Mouse (Mus musculus): ENCODE data around the gene Ikzf2.

Gene Ikzf2

DNA sequence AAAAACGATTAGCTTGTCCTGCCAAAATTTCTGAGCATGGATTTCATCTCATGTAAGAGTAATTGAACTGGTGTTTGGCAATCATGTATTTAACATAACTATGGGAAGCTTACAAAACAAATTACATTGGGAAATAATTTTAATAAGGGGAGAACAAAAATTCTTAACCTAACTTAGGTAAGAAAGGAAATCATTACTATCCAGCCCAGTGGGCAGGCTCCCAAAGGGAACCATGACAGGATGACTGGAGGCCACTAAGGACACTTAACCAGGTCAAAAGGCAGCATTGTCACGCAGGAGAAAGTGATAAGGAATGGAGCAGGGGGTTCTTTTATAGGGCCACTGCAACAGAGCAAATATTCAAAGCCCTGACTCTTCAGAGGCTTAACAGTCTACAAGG lies 101.5 kb downstream of the Ikzf2 start:
- no peak for DNase-seq

DNA sequence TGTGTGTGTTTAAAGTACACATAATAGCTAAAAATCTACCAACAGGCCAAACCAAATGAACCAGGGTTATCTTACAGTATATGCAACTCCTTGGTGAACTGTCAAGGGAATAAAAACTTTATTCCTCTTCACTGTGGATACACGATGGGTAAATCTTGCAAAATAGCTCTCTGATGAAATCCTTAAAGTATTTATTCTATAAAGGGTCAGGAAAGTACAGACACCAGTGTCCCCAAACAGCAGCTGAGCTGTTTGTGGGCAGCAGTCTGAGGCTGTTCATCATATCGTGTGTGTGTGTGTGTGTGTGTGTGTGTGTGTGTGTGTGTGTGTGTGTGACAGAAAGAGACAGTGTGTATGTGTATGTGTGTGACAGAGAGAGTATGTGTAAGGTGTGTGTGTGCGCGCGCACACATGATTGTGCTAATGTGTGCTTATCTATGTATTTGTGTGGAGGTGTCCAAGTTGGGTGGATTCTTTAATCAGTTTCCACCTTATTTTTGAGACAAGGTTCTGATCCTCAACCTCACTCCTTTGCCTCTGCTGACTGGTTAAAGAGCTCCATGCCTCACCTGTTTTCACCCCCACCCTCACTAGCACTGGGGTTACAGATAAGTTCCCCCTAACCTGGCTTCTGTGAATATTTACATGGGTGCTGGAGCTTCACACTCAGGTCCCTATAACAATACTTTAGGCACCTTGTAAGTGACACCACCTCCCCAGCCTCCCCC lies 102.9 kb downstream of the Ikzf2 start:
- no peak for DNase-seq

DNA sequence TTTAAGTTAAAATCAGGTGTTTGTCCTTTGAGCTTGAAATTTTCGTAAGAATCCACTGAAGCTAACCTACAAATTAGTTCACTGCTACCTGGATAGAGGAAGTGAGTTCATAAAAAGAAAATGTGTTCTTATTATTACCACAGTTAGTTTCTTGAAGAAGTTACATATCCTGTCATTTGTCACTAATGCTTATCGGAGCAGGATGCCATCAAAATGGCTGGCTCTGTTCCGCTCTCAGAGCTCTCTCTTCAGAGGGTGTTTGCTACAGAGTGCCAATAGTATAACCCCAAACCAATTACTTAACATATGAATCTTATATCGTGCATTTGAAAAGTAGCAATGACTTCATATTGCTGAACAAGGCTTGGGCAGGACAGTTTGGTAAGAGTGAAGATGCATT lies 108.1 kb downstream of the Ikzf2 start:
- DNase-seq: no peak

DNA sequence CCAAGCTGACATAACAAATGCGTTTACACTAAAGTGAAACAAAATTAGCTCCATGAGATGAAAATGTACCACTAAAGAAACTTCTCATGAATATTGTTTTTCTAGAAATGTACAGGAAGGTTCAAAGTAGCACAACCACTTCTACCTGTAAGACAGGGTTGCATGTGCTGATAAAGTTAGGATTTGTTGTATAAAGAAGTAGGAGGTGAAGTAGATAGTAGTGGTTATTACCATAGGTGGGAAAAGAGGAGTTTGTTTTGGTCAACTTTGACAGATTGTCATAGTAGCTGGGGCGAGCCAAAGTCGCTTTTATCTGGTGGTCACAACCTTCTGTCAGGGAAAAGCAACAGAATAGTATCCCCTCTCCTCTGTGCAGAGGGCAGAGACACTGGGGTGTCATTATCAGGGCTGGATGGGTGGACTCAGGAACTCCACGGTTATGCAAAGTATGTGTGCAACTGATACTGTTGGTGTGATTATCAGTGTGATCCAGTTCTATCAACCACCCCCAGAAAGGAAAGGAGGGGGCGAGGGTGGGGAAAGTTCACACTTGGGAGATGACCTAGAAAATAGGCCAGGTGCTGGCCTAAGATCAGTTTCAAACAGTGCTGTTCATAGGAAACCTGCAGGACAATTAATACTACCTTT lies 127.5 kb downstream of the Ikzf2 start:
- no peak for DNase-seq

DNA sequence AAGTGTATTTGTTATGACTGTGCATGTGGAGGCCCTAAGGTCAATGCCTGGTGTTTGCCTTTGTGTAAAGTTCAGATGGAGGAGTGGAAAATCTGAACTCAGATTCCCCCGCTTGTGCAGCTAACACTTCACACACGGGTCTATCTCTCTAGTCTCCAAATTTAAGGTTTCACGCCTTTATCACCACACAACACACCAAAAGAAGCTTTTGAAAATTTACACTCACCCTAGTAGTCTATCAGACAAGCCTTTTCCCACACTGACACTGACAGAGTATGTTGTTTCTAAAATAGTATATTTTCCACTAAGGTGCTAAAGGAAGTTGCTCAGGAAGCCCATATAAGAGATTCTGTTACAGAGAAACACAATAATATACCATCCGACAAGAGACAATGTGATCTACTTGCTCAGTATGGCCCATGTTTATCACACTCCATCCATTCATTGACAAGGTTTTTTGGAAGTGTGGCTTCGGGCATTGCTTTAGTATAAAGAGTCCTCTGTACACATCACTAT lies 131.4 kb downstream of the Ikzf2 start:
- no peak for DNase-seq

DNA sequence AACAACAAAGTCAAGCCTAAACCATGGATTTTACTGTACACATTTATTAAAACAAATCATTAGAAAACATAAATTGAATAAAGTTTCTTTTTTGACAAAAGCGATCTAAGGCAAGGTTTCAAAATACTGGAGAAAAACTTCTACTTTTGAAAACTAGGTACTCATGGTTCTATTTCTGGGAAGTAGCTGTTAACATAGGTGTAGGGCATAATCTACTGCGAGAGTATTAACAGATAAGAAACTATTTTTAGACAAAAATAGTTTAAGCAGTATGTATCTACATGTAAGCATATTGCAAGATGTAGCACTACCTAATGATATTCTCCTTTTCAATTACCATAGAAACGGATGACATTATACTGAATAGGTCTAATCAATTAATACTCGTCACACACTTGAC lies 137.1 kb downstream of the Ikzf2 start:
- no peak for DNase-seq

DNA sequence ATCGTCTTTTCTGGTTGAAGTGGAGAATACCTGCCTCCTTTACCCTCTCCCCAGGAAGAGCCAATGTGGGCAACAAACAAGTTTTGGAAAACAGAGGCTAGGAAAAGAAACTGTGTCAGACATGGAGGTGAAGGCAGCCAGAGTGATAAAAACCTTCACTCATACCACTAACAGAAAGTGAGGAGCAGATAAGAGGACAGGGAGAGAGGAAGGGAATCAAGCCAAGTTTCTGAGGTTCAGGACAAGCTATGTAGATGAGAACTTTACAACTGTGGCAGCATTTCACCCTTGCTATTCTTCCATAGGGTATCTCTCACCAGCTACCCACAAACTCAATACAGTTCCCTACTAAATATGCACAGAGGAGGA lies 141.2 kb downstream of the Ikzf2 start:
- DNase-seq: no peak

DNA sequence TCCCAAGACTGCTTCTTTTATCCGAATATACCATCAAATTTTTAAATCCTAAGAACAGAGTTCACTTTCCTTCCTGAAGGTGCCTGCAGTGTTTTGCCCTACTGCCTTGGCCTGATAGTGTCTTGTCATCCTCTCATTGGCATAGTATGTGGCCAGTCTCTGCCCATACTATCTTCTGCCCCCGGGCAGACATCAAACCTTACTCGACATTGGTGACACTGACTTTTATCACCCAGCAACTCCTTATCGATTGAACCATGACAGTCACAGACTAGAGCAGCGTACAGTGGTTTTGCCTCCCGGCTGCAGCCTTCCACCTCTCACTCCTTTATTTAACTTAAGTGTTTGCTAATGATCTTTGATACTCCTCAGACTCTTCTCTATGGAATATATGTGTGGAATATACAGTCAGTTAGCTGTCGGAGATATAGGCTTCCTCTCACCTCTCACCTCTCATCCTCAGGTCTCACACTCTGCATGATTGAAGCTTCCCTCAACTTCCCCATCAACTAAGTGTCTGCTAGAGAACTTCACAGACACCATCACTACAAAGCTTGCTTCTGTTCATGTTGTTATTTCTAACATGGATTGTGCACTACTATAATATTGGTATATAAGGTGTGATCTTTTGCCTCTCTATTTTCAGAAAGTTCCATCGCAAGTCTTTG lies 141.7 kb downstream of the Ikzf2 start:
- DNase-seq: no peak

DNA sequence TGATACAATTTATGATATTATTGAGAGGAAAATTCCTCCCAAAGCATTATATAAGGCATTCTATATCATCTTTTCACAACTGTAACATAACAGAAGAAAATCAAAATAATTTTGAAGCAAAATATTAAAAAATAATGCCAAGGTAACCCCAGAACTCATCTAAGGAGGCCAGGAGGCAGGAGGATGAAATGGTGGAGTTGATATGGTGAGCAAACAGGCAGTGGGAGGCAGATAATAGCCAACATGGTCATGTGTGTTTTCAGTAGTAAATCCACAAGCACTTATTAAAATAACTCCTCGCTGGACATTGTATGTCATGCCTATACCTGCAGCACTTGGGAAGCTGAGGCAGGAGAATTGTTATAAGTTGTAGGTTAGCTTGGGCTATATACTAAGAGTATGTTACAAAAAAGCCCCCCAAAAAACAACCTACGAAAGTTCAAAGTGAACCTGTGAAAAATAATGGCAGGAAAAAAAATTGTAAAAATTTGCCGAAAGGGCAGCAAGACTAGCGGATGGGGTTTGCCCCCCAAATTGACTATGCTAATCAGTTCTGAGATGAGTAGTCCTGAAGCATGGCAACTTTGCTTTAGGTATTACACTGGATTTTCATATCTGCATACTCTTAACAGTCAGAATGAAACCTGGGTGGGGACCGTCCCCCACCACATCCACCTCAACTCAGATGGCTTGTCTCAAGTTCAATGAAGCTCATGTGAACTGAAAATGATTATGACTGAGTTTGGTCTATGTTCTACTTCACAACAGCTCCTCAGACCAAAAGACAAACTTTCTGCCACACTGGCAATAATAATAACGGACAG lies 143.1 kb downstream of the Ikzf2 start:
- DNase-seq: no peak

DNA sequence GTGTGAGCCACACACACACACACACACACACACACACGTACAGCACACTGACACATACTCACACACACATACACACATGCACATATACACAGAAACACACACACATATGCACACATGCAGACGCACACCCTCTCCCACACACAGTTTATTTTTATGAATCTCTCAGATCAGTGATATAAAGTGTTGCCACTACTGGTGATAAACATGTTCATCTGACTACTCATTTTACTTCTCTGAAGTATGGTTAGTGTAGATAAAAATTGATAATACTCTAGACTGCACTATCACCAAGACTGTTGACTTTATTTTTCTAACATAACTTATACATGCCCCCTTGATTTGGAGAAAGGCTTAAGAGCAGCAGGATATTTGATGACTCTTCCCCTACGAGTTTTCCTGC lies 144.5 kb downstream of the Ikzf2 start:
- no peak for DNase-seq

DNA sequence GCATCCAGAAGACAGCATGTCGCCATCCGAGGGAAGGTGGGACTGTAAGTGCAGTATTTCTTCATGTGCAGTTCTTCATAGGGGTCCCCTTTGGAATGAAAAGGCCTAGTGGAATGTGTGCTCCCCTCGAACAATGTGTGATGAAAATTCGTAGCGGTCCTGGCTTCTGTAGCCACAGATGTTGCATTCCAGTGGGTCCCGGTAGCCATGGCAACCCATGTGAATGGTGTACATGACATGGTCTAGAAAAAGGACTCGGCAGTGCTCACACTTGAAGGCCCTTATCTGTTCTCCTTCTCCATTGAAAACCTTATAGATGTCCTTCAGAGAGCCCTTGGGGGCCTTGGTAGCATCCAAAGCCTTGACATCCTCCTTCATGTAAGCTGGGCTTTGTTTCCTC lies 148.4 kb downstream of the Ikzf2 start:
- DNase-seq: no peak

DNA sequence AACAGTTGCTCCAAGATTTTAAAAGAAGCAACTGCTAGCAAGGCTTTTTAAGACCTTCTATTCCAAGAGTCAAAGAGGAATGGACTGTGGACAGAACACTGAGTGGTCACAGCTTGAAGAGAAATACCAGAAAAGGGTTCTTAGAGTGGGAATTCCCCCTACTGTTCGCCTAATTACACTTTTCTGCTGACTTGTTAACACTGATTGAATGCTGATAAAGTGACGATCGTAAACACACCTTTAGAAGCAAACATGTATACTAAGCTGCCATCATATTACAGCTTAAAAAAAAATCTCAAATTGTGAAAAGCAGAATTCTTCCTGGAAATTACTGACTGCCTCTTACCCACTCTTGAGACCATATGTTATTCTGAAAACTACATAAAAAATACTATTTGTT lies 149.4 kb downstream of the Ikzf2 start:
- DNase-seq: no peak

DNA sequence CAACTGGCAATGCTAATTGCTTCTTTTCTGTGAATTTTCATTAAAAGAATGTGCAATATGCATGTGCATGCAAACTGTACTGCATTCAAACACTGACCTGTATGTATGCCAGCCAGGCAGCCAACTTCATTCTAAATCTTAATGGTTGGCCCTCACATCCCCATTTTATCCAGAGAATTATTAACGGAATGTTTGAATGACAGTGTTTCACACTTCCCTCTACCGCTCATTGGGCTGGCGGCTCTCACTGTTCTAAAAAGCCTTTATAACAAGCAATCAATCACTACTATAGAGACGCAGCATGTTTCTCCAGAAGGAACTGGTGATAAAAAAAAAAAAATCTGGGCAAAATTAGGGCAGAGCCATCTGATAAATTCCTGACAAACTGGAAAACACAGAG lies 151.5 kb downstream of the Ikzf2 start:
- DNase-seq: no peak

DNA sequence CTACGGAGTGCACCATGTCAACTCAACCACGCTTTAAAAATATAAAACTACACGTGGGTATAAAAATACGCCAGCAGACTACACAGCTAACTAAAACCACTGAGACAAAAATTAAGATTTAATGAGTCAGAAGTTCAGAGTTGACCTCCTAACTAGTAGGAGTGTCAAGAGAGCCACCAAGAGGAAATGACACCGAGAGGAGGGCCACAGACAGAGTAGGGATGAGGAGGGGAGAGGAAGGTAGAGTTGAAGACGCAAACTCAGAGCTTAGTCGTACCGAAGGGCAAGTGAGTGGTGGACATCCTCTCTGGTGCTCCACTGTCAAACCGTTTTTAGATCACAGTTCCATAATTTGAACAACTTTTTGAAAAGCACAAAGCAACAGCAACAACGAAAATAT lies 154.0 kb downstream of the Ikzf2 start:
- no peak for DNase-seq

DNA sequence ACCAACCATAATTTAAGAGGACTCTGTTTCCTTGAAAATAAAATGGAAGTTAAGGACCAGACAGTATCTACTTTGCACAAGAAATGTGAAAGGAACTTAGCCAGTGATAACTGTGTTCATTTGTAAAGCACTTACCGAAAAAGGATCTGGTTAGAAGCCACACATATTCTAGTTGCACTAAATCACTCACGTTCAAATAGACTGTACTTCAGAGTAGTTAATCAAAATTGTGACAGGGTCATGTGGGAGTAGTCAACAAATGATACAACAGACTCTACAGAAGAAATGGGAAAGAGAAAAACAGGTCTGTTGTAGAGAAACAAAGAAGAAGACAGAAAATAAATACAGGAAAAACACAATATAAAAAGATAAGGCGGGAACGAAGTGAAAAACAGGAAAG lies 158.3 kb downstream of the Ikzf2 start:
- no peak for DNase-seq

DNA sequence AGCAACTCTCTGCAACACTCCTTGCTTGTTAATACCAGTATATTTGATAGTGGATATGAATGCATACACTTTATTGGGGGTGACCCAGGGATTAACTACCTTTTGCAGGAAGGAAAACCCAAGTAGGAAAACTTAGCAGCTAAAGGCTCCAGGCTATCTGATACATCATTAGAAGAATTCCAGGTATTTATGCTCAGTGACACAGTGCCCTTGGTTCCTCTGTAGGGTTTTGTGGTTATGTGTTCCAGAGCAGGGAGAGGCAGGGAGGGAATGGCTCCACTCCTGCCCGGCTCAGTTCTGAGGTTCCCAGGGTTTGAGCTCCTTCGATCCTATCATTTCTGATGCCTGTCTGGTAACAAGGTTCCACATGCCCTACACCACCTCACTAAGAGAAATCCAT lies 165.4 kb downstream of the Ikzf2 start:
- DNase-seq: no peak

DNA sequence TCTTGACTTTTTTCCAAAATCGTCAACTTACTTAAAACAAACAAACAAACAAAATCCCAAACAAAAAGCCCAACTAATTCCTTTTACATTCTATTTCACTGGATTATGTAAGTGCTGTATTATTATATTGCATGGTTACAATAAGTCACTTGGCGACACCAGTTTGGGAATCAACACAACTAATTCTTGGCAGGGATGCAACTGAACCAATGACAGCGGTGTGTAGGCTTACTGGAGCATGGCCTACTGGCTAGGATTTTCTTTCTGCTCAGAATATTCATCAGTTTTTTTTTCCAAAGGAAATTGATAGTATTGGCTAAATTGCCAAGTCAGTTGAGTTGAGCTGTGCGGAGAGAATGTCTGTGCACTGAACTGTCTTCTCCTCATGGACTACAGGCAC lies 167.7 kb downstream of the Ikzf2 start:
- DNase-seq: no peak

DNA sequence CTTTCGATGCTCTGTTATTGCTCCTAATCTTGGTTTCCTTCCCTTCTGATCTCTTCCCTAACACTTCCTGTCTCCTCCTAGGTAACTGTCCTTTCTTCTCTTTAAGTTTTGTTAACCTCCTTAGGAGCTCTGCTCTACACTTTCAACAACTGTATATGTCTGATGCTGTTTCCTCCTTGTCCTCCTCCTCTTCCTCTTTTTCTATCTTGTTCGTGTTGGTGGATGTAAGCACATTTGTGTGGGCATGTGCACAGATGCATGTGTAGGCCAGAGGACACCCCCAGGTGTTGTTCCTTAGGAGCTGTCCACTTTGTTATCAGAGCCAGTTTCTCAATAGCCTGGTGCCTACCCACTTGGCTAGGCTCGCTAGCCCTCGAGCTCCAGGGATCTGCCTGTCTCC lies 169.0 kb downstream of the Ikzf2 start:
- no peak for DNase-seq

DNA sequence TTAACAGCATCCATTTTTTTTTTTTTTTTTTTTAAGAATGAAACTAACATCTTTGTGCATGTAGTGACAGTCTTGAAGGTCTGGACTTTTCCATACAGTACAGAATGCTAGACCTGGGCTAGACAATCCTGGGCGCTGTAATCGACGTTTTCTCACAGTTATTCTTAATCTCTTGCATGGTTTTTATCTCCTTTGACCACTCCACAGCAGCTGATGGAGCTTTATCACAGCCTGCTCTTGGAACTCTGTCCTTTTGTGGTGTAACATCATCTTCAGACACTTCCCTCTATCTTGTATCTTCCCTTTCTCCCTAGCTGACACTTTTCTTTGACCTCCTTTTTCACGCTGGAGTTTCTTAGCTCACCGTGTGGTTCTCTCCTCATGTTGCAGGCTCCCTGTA lies 170.9 kb downstream of the Ikzf2 start:
- no peak for DNase-seq

DNA sequence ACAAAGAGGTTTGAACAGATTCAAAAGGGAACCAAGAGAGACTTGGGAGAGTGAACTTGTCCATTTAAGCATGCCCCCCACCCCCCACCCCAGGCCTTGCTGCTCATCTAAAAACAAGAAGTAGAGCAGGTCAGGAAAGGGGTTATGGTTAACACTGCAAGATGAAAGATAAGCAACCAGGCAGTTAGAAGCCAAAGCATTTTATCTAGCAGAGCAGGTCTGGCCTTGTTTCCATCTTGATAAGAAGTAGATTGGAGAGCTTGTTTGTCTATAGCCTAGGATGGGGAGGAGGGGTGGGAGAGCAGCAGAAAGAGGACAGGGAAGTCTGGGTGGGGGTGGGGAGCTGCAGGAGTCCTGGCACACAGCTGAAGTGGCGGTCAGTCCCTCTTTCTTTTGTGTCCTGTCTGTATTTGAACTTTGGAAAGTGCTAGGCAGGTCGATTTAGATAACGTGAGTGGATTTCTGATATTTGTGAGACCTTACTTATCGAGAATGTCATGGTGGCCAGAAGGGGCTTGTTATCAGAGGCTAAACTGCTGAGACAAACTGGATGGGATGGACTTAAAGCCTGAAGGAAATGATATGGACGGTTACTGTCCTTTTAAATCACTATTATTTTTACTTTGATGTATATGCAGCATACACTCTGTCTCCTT lies 173.3 kb downstream of the Ikzf2 start:
- DNase-seq: no peak

DNA sequence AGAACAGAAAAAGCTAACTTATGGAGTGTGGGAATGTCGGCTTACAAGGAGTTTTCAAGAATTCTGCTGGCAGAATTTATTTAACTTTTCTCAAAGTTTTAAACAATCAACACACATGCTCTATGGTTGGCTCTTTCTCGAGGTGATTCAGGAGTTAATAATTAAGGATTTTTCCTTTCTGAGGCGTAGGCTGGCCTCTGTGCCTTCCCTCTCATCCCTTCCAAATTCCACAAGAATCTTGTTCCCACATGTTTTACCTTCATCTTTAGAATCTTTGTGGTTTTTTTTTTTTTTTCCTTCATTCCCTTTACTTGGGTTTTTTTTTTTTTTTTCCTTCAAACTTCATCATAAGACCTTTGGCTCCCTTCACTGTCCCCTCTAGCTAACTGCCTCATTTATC lies 178.8 kb downstream of the Ikzf2 start:
- no peak for DNase-seq

DNA sequence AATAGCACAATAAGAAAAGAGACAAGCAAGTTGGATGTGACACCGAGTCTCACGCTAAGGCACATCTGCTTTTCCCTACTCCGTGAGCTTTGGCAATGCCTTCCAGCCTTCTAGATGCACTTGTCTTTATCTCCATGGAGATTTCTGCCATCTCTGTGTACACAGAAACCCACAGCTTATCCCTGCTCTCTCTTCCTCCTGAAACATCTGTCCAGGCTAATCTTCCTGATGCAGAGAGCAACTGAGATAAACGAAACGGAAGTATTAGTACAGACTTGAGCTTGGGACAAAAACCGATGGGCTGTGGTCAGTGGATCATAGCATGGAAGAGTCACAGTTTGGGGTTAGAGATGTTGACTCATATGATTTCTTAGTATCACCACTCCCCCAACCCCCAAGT lies 179.5 kb downstream of the Ikzf2 start:
- no peak for DNase-seq

DNA sequence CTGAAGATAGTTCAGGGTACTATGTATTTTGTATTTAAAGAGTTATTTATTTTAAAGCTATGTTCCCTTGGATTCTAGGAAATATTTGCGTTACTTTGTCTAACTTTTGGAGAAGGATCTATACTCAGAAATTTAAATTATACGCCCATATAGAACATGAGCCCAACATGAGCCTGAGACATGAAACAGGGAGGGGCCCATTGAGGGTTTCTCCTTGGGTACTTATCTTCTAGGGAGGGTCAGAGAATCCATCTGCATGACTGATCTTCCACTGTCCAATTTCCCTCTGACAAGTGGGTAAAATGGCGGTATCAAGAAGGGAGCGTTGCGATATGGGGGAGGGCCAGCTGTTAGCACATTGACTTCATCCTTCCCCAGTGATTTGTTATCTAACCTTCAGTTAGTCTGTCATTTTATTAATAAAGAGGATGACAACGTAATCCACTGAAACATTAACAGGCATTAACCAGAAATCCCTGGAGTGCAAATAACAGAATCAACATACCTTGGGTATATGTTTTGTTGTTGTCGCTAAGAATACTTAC lies 180.4 kb downstream of the Ikzf2 start:
- no peak for DNase-seq

Measured in spleen, adult 18-20 months (tissue).